Mouse (Mus musculus) olfactory bulb, adult 2 months (tissue): ENCODE data around the gene Mvd.

Source experiments
- CTCF ChIP-seq: fragments of 200-500 bp; IDR thresholded peaks from 2 replicates; pipeline ENCODE4 v1.5.1; 2012; ENCODE audit warnings: low read depth, mild to moderate bottlenecking, low read length, moderate library complexity; ENCODE audit not compliant: insufficient read depth
- POLR2A ChIP-seq: fragments of 200-500 bp; IDR thresholded peaks from 2 replicates; pipeline ENCODE4 v1.6.1; 2012; ENCODE audit warnings: mild to moderate bottlenecking, low read depth, low read length, moderate library complexity; ENCODE audit not compliant: insufficient read depth

- TF ChIP-seq POLR2A: no peak
- TF ChIP-seq CTCF: no peak
Measured at GRCm38 (mm10) chr8:122463651-122464640, 20.7 kb upstream of the Mvd start.
